Mouse (Mus musculus) kidney, adult 18-20 months (tissue): Measurements from ENCODE around the gene Hdac4.
A peak's percentile ranks its signal among the peaks of the same experiment; 100 is the strongest.

Source experiments
- DNase-seq: peaks from one replicate; pipeline ENCODE4 v3.0.0; 2021

The Hdac4 gene

GRCm38 (mm10) chr1:92195360-92196149 lies at the start of gene Hdac4:
Hdac4 (minus strand) TSS chr1:92195699.
- DNase-seq = no peak

GRCm38 (mm10) chr1:92243549-92243948 lies 48.0 kb upstream of the Hdac4 start:
- no peak for DNase-seq

- no peak for DNase-seq
Measured at GRCm38 (mm10) chr1:92240072-92240471, 44.6 kb upstream of the Hdac4 start.

- DNase-seq = no peak
Measured at GRCm38 (mm10) chr1:92235600-92235999, 40.1 kb upstream of the Hdac4 start.

- DNase-seq = no peak
Measured at GRCm38 (mm10) chr1:92225297-92225696, 29.8 kb upstream of the Hdac4 start.

GRCm38 (mm10) chr1:92223956-92224891 lies 28.7 kb upstream of the Hdac4 start:
- DNase-seq = no peak

GRCm38 (mm10) chr1:92216710-92217109 lies 21.2 kb upstream of the Hdac4 start:
- no peak for DNase-seq

GRCm38 (mm10) chr1:92215996-92216630 lies 20.6 kb upstream of the Hdac4 start:
- no peak for DNase-seq

GRCm38 (mm10) chr1:92215131-92215638 lies 19.7 kb upstream of the Hdac4 start:
- no peak for DNase-seq

- no peak for DNase-seq
Measured at GRCm38 (mm10) chr1:92212003-92212750, 16.7 kb upstream of the Hdac4 start.

GRCm38 (mm10) chr1:92202639-92203352 lies 7.3 kb upstream of the Hdac4 start:
- no peak for DNase-seq

GRCm38 (mm10) chr1:92190463-92190862 lies 5.0 kb downstream of the Hdac4 start:
- no peak for DNase-seq

- DNase-seq = no peak
Measured at GRCm38 (mm10) chr1:92187137-92187536, 8.4 kb downstream of the Hdac4 start.

GRCm38 (mm10) chr1:92184600-92184999 lies 10.9 kb downstream of the Hdac4 start:
- no peak for DNase-seq

- no peak for DNase-seq
Measured at GRCm38 (mm10) chr1:92183101-92183790, 12.3 kb downstream of the Hdac4 start.

GRCm38 (mm10) chr1:92181970-92182369 lies 13.5 kb downstream of the Hdac4 start:
- no peak for DNase-seq

GRCm38 (mm10) chr1:92180141-92181137 lies 15.1 kb downstream of the Hdac4 start:
- DNase-seq = peak; percentile 100

GRCm38 (mm10) chr1:92179489-92180006 lies 16.0 kb downstream of the Hdac4 start:
- DNase-seq = peak; percentile 60

GRCm38 (mm10) chr1:92179070-92179469 lies 16.4 kb downstream of the Hdac4 start:
- DNase-seq = peak; percentile 33
